Mouse (Mus musculus): ENCODE measurements around the gene Prtn3.

- TF ChIP-seq CTCF (IDR thresholded peaks at IDR 0.05; ENCODE audit: low read depth) (no peak), EP300 (IDR thresholded peaks at IDR 0.05; ENCODE audit: low read depth) (no peak)
Measured at GRCm38 (mm10) chr10:79852107-79852789, 22.0 kb upstream of the Prtn3 start.
